Mouse (Mus musculus) testis, adult 2 months (tissue): ENCODE measurements around the gene Ssbp3. TPM values are rescaled to one million over a fixed set of nuclear protein-coding genes. Genes with fewer than 3 reads are reported as not detected.

Experiments used
- H3K27ac ChIP-seq: fragments of 200-500 bp; 2 replicates; pipeline ENCODE4 v1.5.1; 2012; ENCODE audit warnings: low read depth, low read length; ENCODE audit not compliant: control insufficient read depth, insufficient read depth
- H3K27me3 ChIP-seq: fragments of 200-500 bp; 2 replicates; pipeline ENCODE4 v1.6.1; 2012; ENCODE audit warnings: mild to moderate bottlenecking, low read length, moderate library complexity; ENCODE audit not compliant: control insufficient read depth, insufficient read depth
- H3K36me3 ChIP-seq: fragments of 200-500 bp; 2 replicates; pipeline ENCODE4 v1.6.1; 2012; ENCODE audit warnings: mild to moderate bottlenecking, low read length; ENCODE audit not compliant: control insufficient read depth, insufficient read depth
- H3K4me1 ChIP-seq: fragments of 200-500 bp; 2 replicates; pipeline ENCODE4 v1.6.1; 2012; ENCODE audit warnings: low read length; ENCODE audit not compliant: control insufficient read depth, insufficient read depth
- H3K4me3 ChIP-seq: fragments of 200-500 bp; 2 replicates; pipeline ENCODE4 v1.5.1; 2012; ENCODE audit warnings: low read depth, mild to moderate bottlenecking, low read length, moderate library complexity, mixed read lengths; ENCODE audit not compliant: control insufficient read depth
- CTCF ChIP-seq: fragments of 200-500 bp; IDR thresholded peaks from 2 replicates; pipeline ENCODE4 v1.5.1; 2012; ENCODE audit warnings: low read depth, mild to moderate bottlenecking, inconsistent platforms, low read length, moderate library complexity; ENCODE audit not compliant: control insufficient read depth, insufficient read depth, insufficient replicate concordance
- POLR2A ChIP-seq: fragments of 200-500 bp; IDR thresholded peaks from 2 replicates; pipeline ENCODE4 v1.6.1; 2012; ENCODE audit warnings: low read depth, mild to moderate bottlenecking, inconsistent platforms, low read length, moderate library complexity; ENCODE audit not compliant: control insufficient read depth
- polyA plus RNA-seq: library from polyadenylated mRNA; depleted of rRNA; stranded (reverse); fragments of >200 nt; gene quantifications from 2 replicates; pipeline ENCODE4 v1.2.3, GENCODE M21; 2012

Gene Ssbp3
- polyA plus RNA-seq, 1 experiment = 38.3 TPM

- Histone ChIP-seq H3K27me3 (no peaks in the 10 kb centered on the region), H3K27ac (no peak overlapping the region), H3K4me1 (no peaks in the 10 kb centered on the region), H3K36me3 (no peaks in the 10 kb centered on the region), H3K4me3 (no peak overlapping the region)
- TF ChIP-seq POLR2A = no peak
These were observed 25.5 kb downstream of the Ssbp3 start for GRCm38 (mm10) chr4:106936041-106936440.

GRCm38 (mm10) chr4:106936741-106937140 is 26.2 kb downstream of the Ssbp3 start:
- Histone ChIP-seq H3K36me3 (no peaks in the 10 kb centered on the region), H3K27ac (no peak overlapping the region)

GRCm38 (mm10) chr4:106938506-106939222 is 28.2 kb downstream of the Ssbp3 start:
- Histone ChIP-seq H3K4me1 (0 out of 2 replicates have a peak, but pooled peaks cover 2% of the 10 kb centered on the region), H3K36me3 (no peaks in the 10 kb centered on the region), H3K4me3 (no peak overlapping the region), H3K27me3 (no peaks in the 10 kb centered on the region), H3K27ac (no peak overlapping the region)
- TF ChIP-seq CTCF = no peak
- no peak for TF ChIP-seq POLR2A

More at GRCm38 (mm10) chr4:106936741-106937140, 26.2 kb downstream of the Ssbp3 start:
- TF ChIP-seq CTCF (no peak), POLR2A (no peak)
- Histone ChIP-seq H3K4me1 (no peaks in the 10 kb centered on the region), H3K4me3 (no peak overlapping the region), H3K27me3 (no peaks in the 10 kb centered on the region)

GRCm38 (mm10) chr4:106939223-106939918 is 28.9 kb downstream of the Ssbp3 start:
- Histone ChIP-seq H3K4me1 (0 out of 2 replicates have a peak, but pooled peaks cover 2% of the 10 kb centered on the region), H3K27me3 (no peaks in the 10 kb centered on the region), H3K4me3 (no peak overlapping the region), H3K27ac (no peak overlapping the region), H3K36me3 (no peaks in the 10 kb centered on the region)
- no peak for TF ChIP-seq POLR2A
- no peak for TF ChIP-seq CTCF

- H3K4me1 ChIP-seq = 0 out of 2 replicates have a peak, but pooled peaks cover 2% of the 10 kb centered on the region
These were observed 29.4 kb downstream of the Ssbp3 start for GRCm38 (mm10) chr4:106939919-106940227.

GRCm38 (mm10) chr4:106940945-106941344 is 30.4 kb downstream of the Ssbp3 start:
- TF ChIP-seq CTCF (no peak), POLR2A (no peak)
- no peaks in the 10 kb centered on the region for H3K36me3 ChIP-seq
- H3K27ac ChIP-seq = no peak overlapping the region
- H3K4me1 ChIP-seq = 0 out of 2 replicates have a peak, but pooled peaks cover 2% of the 10 kb centered on the region
- no peak overlapping the region for H3K4me3 ChIP-seq
- H3K27me3 ChIP-seq = no peaks in the 10 kb centered on the region

More at GRCm38 (mm10) chr4:106939919-106940227, 29.4 kb downstream of the Ssbp3 start:
- Histone ChIP-seq H3K27ac (no peak overlapping the region), H3K27me3 (no peaks in the 10 kb centered on the region), H3K4me3 (no peak overlapping the region), H3K36me3 (no peaks in the 10 kb centered on the region)
- TF ChIP-seq POLR2A = no peak
- no peak for TF ChIP-seq CTCF

- TF ChIP-seq CTCF (no peak), POLR2A (no peak)
- Histone ChIP-seq H3K4me3 (no peak overlapping the region), H3K4me1 (0 out of 2 replicates have a peak, but pooled peaks cover 2% of the 10 kb centered on the region), H3K27me3 (no peaks in the 10 kb centered on the region), H3K36me3 (no peaks in the 10 kb centered on the region), H3K27ac (no peak overlapping the region)
These were observed 31.0 kb downstream of the Ssbp3 start for GRCm38 (mm10) chr4:106941475-106941874.
